Mouse (Mus musculus): Measurements from ENCODE around the gene Lzts2. TPM values are rescaled to one million over a fixed set of nuclear protein-coding genes. Genes with fewer than 3 reads are reported as not detected.

Lzts2 gene
- polyA plus RNA-seq, 1 experiment from 2014 or later, result 38.4 TPM

DNA sequence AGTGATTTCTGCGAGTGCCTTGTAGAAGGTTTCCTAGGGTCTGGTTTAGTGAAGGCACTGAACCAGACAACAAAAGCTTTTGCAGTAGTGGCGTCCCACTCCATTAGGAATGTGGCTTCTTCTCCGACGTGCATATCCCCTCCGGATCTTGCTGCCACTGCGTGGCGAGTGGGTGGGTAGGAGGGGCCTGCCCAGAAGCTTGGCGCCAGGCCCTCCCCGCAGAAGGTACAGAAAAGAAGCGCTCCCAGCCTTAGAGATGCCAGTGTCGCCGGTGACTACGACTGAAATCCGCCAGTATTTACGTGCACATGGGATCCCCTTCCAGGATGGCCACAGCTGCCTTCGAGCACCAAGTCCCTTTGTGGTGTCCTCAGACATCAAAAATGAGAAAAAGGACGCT is 7.2 kb upstream of the Lzts2 start:
- H3K9ac ChIP-seq (ENCODE audit: low read depth, low read length), result peak overlapping the region; percentile 85
- H3K4me3 ChIP-seq (ENCODE audit: low read depth, low read length), result peak overlapping the region; percentile 98
- peak overlapping the region; percentile 77 for H3K27ac ChIP-seq (ENCODE audit: low read depth, low read length)
- no peaks in the 10 kb centered on the region for H3K9me3 ChIP-seq (replicated peaks; ENCODE audit: control insufficient read depth, low read length)
- peaks cover 16% of the 10 kb centered on the region for H3K36me3 ChIP-seq (ENCODE audit: control insufficient read depth, insufficient read depth, low read length)
- H3K4me1 ChIP-seq (ENCODE audit: control insufficient read depth, insufficient read depth, low read length), result peaks cover 13% of the 10 kb centered on the region
- no peaks in the 10 kb centered on the region for H3K27me3 ChIP-seq (ENCODE audit: control insufficient read depth, insufficient read depth, low read length)
- peak overlapping the region; percentile 94 for H3K4me2 ChIP-seq
- 36% methylated on average over 17 of the region's 17 CpGs for WGBS (ENCODE audit: insufficient replicate concordance)
- no peak for ATAC-seq (replicated peaks; ENCODE audit: insufficient number of reproducible peaks, low FRiP score, low TSS enrichment)

DNA sequence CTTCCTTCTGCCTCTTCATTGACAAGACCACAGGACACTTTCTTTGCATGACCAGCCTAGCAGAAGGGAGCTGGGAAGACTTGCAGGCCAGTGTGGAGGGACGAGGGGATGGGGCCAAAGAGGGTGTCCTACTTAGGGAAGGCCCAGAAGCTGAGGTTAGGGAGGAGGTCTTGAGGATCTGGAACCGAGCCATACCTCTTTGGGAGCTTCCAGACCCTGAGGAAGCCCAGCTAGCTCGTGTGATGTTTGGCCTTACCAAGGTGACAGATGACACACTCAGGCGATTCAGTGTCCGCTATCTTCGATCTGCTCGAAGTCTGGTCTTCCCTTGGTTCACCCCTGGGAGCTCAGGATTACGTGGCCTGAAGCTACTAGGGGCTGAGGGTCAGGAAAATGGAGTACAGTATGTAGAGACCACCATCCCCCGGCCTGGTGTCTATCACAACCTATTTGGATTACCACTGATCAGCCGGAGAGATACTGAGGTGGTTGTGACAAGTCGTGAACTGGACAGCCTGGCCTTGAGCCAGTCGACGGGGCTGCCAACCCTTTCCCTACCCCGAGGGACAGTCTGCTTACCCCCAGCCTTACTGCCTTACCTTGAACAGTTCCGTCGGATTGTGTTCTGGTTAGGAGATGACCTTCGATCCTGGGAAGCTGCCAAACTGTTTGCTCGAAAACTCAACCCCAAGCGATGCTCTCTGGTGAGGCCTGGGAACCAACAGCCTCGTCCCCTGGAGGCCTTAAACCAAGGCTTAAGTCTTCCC is 6.6 kb upstream of the Lzts2 start:
- 87% methylated on average over 20 of the region's 20 CpGs for WGBS (ENCODE audit: insufficient replicate concordance)
- no peaks in the 10 kb centered on the region for H3K9me3 ChIP-seq (replicated peaks; ENCODE audit: control insufficient read depth, low read length)
- peak overlapping the region; percentile 94 for H3K4me2 ChIP-seq
- no peak overlapping the region for H3K27ac ChIP-seq (ENCODE audit: low read depth, low read length)
- peaks cover 13% of the 10 kb centered on the region for H3K4me1 ChIP-seq (ENCODE audit: control insufficient read depth, insufficient read depth, low read length)
- no peaks in the 10 kb centered on the region for H3K27me3 ChIP-seq (ENCODE audit: control insufficient read depth, insufficient read depth, low read length)
- peak overlapping the region; percentile 85 for H3K9ac ChIP-seq (ENCODE audit: low read depth, low read length)
- H3K4me3 ChIP-seq (ENCODE audit: low read depth, low read length), result peak overlapping the region; percentile 98
- peaks cover 16% of the 10 kb centered on the region for H3K36me3 ChIP-seq (ENCODE audit: control insufficient read depth, insufficient read depth, low read length)
- no peak for ATAC-seq (replicated peaks; ENCODE audit: insufficient number of reproducible peaks, low FRiP score, low TSS enrichment)

DNA sequence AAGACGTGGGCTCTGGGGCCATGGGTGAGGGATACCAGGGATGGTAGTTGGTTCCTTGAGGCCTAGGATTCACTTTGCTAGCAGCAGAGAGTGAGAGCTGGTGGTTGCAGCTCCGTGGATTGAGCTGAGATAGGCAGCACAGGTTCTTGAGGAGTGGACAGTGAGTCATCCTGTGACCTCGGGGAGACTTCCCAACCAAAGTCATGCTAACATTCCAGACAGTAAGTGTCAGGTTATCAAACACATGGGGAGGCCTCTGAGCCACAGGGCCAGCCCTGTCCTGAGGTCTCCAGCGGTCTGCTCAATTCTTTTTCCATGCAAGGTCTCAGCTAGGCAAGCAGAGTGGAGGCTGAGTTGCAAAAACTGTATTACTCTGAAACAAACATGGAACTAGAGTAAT is 3.6 kb upstream of the Lzts2 start:
- 83% methylated on average over 4 of the region's 4 CpGs for WGBS (ENCODE audit: insufficient replicate concordance)
- no peak for ATAC-seq (replicated peaks; ENCODE audit: insufficient number of reproducible peaks, low FRiP score, low TSS enrichment)
- Histone ChIP-seq H3K9me3 (replicated peaks; ENCODE audit: control insufficient read depth, low read length) (no peaks in the 10 kb centered on the region), H3K4me3 (ENCODE audit: low read depth, low read length) (no peak overlapping the region), H3K27me3 (ENCODE audit: control insufficient read depth, insufficient read depth, low read length) (no peaks in the 10 kb centered on the region), H3K4me1 (ENCODE audit: control insufficient read depth, insufficient read depth, low read length) (peaks cover 12% of the 10 kb centered on the region), H3K36me3 (ENCODE audit: control insufficient read depth, insufficient read depth, low read length) (peaks cover 8% of the 10 kb centered on the region; the same call in 1 of the 2 replicates), H3K27ac (ENCODE audit: low read depth, low read length) (no peak overlapping the region), H3K4me2 (no peak overlapping the region), H3K9ac (ENCODE audit: low read depth, low read length) (no peak overlapping the region)

DNA sequence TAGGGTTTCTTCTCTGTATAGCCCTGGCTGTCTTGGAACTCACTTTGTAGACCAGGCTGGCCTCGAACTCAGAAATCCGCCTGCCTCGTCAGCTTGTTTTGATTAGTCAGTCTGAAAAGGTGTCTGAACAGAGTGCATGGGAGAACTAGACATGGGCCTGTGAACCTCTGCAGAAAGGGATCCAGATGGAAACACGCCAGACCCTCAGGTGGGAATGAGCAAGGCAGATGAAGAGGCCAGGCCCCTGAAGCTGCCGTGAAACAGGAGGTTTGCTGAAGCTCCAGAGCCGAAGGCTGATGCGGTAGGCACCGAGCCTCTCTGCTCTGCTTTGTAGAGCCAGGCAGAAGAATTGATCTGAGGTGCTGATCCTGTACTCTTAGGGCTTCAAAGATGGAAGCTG is 2.0 kb upstream of the Lzts2 start:
- no peaks in the 10 kb centered on the region for H3K9me3 ChIP-seq (replicated peaks; ENCODE audit: control insufficient read depth, low read length)
- H3K4me3 ChIP-seq (ENCODE audit: low read depth, low read length), result no peak overlapping the region
- H3K9ac ChIP-seq (ENCODE audit: low read depth, low read length), result no peak overlapping the region
- no peak overlapping the region for H3K4me2 ChIP-seq
- no peak for ATAC-seq (replicated peaks; ENCODE audit: insufficient number of reproducible peaks, low FRiP score, low TSS enrichment)
- no peak overlapping the region for H3K27ac ChIP-seq (ENCODE audit: low read depth, low read length)
- WGBS (ENCODE audit: insufficient replicate concordance), result 78% methylated on average over 8 of the region's 8 CpGs
- peaks cover 14% of the 10 kb centered on the region for H3K4me1 ChIP-seq (ENCODE audit: control insufficient read depth, insufficient read depth, low read length)
- H3K27me3 ChIP-seq (ENCODE audit: control insufficient read depth, insufficient read depth, low read length), result no peaks in the 10 kb centered on the region
- H3K36me3 ChIP-seq (ENCODE audit: control insufficient read depth, insufficient read depth, low read length), result peaks cover 8% of the 10 kb centered on the region; the same call in 1 of the 2 replicates

DNA sequence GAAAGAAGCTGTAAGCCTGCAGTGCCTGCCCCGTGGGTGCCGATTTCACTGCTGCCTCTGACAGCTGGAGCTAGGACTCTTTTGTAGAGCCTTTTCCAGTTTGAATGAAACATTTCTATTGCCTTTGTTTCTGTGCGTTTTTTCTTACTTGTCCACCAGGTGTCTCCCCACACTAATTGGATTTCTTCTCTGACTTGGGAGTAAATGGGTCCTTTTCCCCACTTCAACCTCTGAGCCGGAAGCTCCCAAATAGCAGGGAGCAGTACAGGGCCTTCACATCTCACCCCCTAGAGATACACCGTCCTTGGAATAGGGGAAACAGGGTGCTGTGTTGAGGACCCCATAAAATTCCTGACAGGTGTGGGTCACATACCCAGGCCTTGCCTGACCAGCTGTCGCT is 1.6 kb upstream of the Lzts2 start:
- Histone ChIP-seq H3K36me3 (ENCODE audit: control insufficient read depth, insufficient read depth, low read length) (peaks cover 8% of the 10 kb centered on the region; the same call in 1 of the 2 replicates), H3K9me3 (replicated peaks; ENCODE audit: control insufficient read depth, low read length) (no peaks in the 10 kb centered on the region), H3K4me2 (no peak overlapping the region), H3K4me1 (ENCODE audit: control insufficient read depth, insufficient read depth, low read length) (peaks cover 11% of the 10 kb centered on the region), H3K27ac (ENCODE audit: low read depth, low read length) (no peak overlapping the region), H3K9ac (ENCODE audit: low read depth, low read length) (no peak overlapping the region), H3K4me3 (ENCODE audit: low read depth, low read length) (no peak overlapping the region), H3K27me3 (ENCODE audit: control insufficient read depth, insufficient read depth, low read length) (no peaks in the 10 kb centered on the region)
- 38% methylated on average over 6 of the region's 6 CpGs for WGBS (ENCODE audit: insufficient replicate concordance)
- no peak for ATAC-seq (replicated peaks; ENCODE audit: insufficient number of reproducible peaks, low FRiP score, low TSS enrichment)

DNA sequence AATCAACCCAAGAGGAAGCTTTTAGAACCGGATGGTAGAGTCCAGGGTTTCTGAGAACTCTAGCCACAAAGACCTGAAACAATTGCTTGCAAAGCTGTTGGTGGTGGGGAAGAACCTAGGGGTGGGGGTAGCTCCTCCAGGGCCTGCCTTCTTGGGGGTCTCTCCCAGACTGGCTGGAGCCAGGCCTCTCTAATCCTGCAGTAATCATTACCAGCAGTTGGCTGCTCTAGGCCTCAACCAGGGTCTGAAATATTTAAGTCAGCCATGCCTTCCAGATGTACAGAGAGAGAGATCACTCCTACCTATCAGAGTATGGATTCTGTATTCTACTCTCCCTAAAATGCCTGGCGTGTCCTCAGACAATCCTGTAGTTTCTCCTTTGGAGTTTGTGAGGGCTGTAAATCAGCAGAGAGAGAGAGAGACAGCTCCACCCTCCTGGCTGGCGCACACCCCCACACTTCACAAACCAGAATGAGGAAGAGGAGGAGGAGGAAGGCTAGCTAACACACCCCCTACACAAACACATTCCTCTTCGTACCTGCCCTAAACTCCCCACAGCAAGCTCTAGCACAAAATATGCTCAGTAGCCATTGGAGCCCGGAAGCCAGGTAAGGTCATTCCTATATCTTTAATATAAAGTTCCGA is 511 bp upstream of the Lzts2 start:
- no peak overlapping the region for H3K9ac ChIP-seq (ENCODE audit: low read depth, low read length)
- H3K27me3 ChIP-seq (ENCODE audit: control insufficient read depth, insufficient read depth, low read length), result no peaks in the 10 kb centered on the region
- H3K36me3 ChIP-seq (ENCODE audit: control insufficient read depth, insufficient read depth, low read length), result peaks cover 8% of the 10 kb centered on the region; the same call in 1 of the 2 replicates
- H3K4me2 ChIP-seq, result no peak overlapping the region
- no peak overlapping the region for H3K4me3 ChIP-seq (ENCODE audit: low read depth, low read length)
- no peaks in the 10 kb centered on the region for H3K9me3 ChIP-seq (replicated peaks; ENCODE audit: control insufficient read depth, low read length)
- peak overlapping the region; percentile 12; the same call in 1 of the 2 replicates for H3K27ac ChIP-seq (ENCODE audit: low read depth, low read length)
- 58% methylated on average over 6 of the region's 6 CpGs for WGBS (ENCODE audit: insufficient replicate concordance)
- no peak for ATAC-seq (replicated peaks; ENCODE audit: insufficient number of reproducible peaks, low FRiP score, low TSS enrichment)
- H3K4me1 ChIP-seq (ENCODE audit: control insufficient read depth, insufficient read depth, low read length), result peaks cover 12% of the 10 kb centered on the region

DNA sequence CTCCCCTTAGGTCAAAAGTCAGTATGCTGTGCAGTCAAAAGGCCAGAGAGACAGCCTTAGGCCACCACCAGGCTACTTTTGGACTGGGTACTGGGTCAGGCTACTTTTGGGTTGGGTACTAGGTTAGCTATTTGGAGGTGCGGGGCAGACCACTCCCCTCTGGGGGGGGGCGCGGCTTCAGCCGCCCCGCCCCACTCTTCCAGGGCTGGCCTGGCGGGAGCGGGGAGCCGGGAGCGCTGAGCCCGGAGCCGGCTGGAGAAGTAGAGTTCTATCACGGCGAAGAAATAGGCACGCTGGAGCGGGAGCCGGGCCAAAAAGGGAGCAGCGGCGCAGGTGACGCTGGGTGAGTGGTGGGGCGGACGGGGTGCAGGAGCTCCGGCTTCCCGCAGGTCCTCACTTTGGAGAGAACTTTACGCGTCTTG is 778 bp downstream of the Lzts2 start:
- Histone ChIP-seq H3K27me3 (ENCODE audit: control insufficient read depth, insufficient read depth, low read length) (no peaks in the 10 kb centered on the region), H3K4me2 (peak overlapping the region; percentile 99), H3K9me3 (replicated peaks; ENCODE audit: control insufficient read depth, low read length) (no peaks in the 10 kb centered on the region), H3K36me3 (ENCODE audit: control insufficient read depth, insufficient read depth, low read length) (peaks cover 8% of the 10 kb centered on the region; the same call in 1 of the 2 replicates), H3K4me1 (ENCODE audit: control insufficient read depth, insufficient read depth, low read length) (peaks cover 20% of the 10 kb centered on the region), H3K9ac (ENCODE audit: low read depth, low read length) (peak overlapping the region; percentile 96), H3K27ac (ENCODE audit: low read depth, low read length) (peak overlapping the region; percentile 99), H3K4me3 (ENCODE audit: low read depth, low read length) (peak overlapping the region; percentile 80)
- no peak for ATAC-seq (replicated peaks; ENCODE audit: insufficient number of reproducible peaks, low FRiP score, low TSS enrichment)
- under 1% methylated on average over 25 of the region's 25 CpGs for WGBS (ENCODE audit: insufficient replicate concordance)

DNA sequence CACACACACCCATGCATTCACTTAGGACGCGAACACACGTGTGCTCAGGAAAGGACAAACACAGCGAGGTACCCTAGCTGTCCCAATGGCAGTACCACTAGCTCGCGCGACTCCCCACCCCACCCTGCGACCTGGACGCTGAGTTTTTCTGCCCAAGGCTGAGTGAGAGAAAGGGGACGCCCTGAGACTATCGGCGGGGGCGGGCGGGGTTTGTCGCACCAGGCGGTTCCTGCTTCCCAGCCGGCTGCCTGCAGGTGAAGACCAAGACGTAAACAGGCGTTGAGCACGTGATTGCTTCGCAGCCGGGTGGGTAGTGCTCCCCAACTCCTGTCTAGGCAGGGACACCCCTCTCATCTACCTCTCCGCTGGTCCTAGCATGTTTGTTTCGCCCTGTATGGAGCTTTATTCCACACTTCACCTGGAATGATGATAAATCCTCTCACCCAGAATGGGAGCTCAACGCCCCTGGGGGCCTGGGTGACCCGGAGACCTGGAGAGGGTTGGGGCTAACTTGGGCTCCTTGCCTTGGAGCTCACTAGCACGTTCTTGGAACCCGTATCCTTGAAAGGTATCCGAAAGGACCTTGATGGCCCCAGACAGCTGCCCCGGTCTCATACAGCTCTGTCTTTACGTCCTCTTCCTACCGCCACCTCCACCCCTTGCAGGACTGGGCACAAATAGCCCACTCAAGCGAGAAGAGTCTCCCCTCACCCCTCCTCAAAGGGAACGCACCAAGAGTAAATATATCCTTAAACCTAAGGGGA is 1.5 kb downstream of the Lzts2 start:
- Histone ChIP-seq H3K4me1 (ENCODE audit: control insufficient read depth, insufficient read depth, low read length) (peaks cover 27% of the 10 kb centered on the region), H3K27ac (ENCODE audit: low read depth, low read length) (peak overlapping the region; percentile 99), H3K9me3 (replicated peaks; ENCODE audit: control insufficient read depth, low read length) (no peaks in the 10 kb centered on the region), H3K4me2 (peak overlapping the region; percentile 99), H3K4me3 (ENCODE audit: low read depth, low read length) (peak overlapping the region; percentile 80), H3K9ac (ENCODE audit: low read depth, low read length) (peak overlapping the region; percentile 96), H3K36me3 (ENCODE audit: control insufficient read depth, insufficient read depth, low read length) (peaks cover 2% of the 10 kb centered on the region; the same call in 1 of the 2 replicates), H3K27me3 (ENCODE audit: control insufficient read depth, insufficient read depth, low read length) (no peaks in the 10 kb centered on the region)
- under 1% methylated on average over 31 of the region's 34 CpGs for WGBS (ENCODE audit: insufficient replicate concordance)
- ATAC-seq (replicated peaks; ENCODE audit: insufficient number of reproducible peaks, low FRiP score, low TSS enrichment), result peak; percentile 25; the same call in 1 of the 2 replicates
